Mouse (Mus musculus) midbrain, embryonic 12.5 days (tissue): ENCODE measurements around the gene Tab1. TPM values are rescaled to one million over a fixed set of nuclear protein-coding genes. Genes with fewer than 3 reads are reported as not detected.

Experiments
- ATAC-seq: fragments of 200-750 bp; cut with Nextera tagmentation; 2 replicates; pipeline ENCODE4 v1.8.0; 2017; ENCODE audit warnings: low read depth, moderate TSS enrichment, moderate library complexity; ENCODE audit not compliant: low FRiP score
- H3K27ac ChIP-seq: fragments of 300-500 bp; sonication (generic); replicated peaks from 2 replicates; pipeline ENCODE4 v1.5.1; 2016; ENCODE audit warnings: mild to moderate bottlenecking
- H3K27me3 ChIP-seq: fragments of 300-500 bp; sonication (generic); 2 replicates; pipeline ENCODE4 v1.6.1; 2016; ENCODE audit warnings: mild to moderate bottlenecking
- H3K36me3 ChIP-seq: fragments of 300-500 bp; sonication (generic); 2 replicates; pipeline ENCODE4 v1.6.1; 2016
- H3K4me1 ChIP-seq: fragments of 300-500 bp; sonication (generic); 2 replicates; pipeline ENCODE4 v1.6.1; 2016
- H3K4me2 ChIP-seq: fragments of 300-500 bp; sonication (generic); replicated peaks from 2 replicates; pipeline ENCODE4 v1.6.1; 2016; ENCODE audit warnings: mild to moderate bottlenecking, moderate library complexity
- H3K4me3 ChIP-seq: fragments of 300-500 bp; sonication (generic); 2 replicates; pipeline ENCODE4 v1.5.1; 2016; ENCODE audit warnings: mild to moderate bottlenecking
- H3K9ac ChIP-seq: fragments of 300-500 bp; sonication (generic); replicated peaks from 2 replicates; pipeline ENCODE4 v1.6.1; 2016; ENCODE audit warnings: mild to moderate bottlenecking, moderate library complexity
- H3K9me3 ChIP-seq: fragments of 300-500 bp; sonication (generic); 2 replicates; pipeline ENCODE4 v1.6.1; 2016; ENCODE audit warnings: mild to moderate bottlenecking
- WGBS: fragments of 180-500 bp; shearing (Covaris S2); methylation state at CpG from one replicate; pipeline ENCODE4 v1.1.7; 2016; 5-methylcytosine and 5-hydroxymethylcytosine counted together
- polyA plus RNA-seq: library from polyadenylated mRNA; unstranded; fragments of >200 nt; fragmentation: Nextera tagmentation; extraction: Ambion mirVana; gene quantifications from 2 replicates; pipeline ENCODE4 v1.2.1, GENCODE M21; 2016

The Tab1 gene
- polyA plus RNA-seq, 1 experiment from 2014 or later, result 41.9 TPM

GRCm38 (mm10) chr15:80171791-80172190 is 38.9 kb downstream of the Tab1 start:
- no peak overlapping the region for H3K27ac ChIP-seq
- no peak overlapping the region for H3K4me2 ChIP-seq
- WGBS, result 25% methylated on average over 6 of the region's 6 CpGs
- peaks cover 19% of the 10 kb centered on the region; the same call in 1 of the 2 replicates for H3K27me3 ChIP-seq
- no peak overlapping the region for H3K4me3 ChIP-seq
- no peak overlapping the region for H3K9ac ChIP-seq
- ATAC-seq, result no peak
- peaks cover 29% of the 10 kb centered on the region for H3K4me1 ChIP-seq
- no peaks in the 10 kb centered on the region for H3K36me3 ChIP-seq
- H3K9me3 ChIP-seq, result no peaks in the 10 kb centered on the region

- H3K4me1 ChIP-seq, result peaks cover 31% of the 10 kb centered on the region
- no peaks in the 10 kb centered on the region for H3K9me3 ChIP-seq
- H3K4me3 ChIP-seq, result peak within 1 kb of the TSS; percentile 98
- H3K36me3 ChIP-seq, result no peaks in the 10 kb centered on the region
- WGBS, result 3% methylated on average over 38 of the region's 85 CpGs
- peak within 1 kb of the TSS; percentile 83 for H3K4me2 ChIP-seq
- H3K27me3 ChIP-seq, result peaks cover 19% of the 10 kb centered on the region; the same call in 1 of the 2 replicates
- H3K27ac ChIP-seq, result peak within 1 kb of the TSS; percentile 94
- peak within 1 kb of the TSS; percentile 99 for H3K9ac ChIP-seq
- ATAC-seq, result peak; percentile 77
Measured at GRCm38 (mm10) chr15:80173001-80173771, 40.3 kb downstream of the Tab1 start, which contains the start of gene Mgat3. Mgat3 (plus strand) TSS chr15:80173721.

GRCm38 (mm10) chr15:80173781-80174597 is 41.1 kb downstream of the Tab1 start:
- H3K9me3 ChIP-seq, result no peaks in the 10 kb centered on the region
- peaks cover 31% of the 10 kb centered on the region for H3K4me1 ChIP-seq
- no peaks in the 10 kb centered on the region for H3K36me3 ChIP-seq
- peak; percentile 83 for ATAC-seq
- H3K9ac ChIP-seq, result peak overlapping the region; percentile 99
- under 1% methylated on average over 51 of the region's 60 CpGs for WGBS
- H3K27me3 ChIP-seq, result peaks cover 19% of the 10 kb centered on the region; the same call in 1 of the 2 replicates
- peak overlapping the region; percentile 98 for H3K4me3 ChIP-seq
- peak overlapping the region; percentile 83 for H3K4me2 ChIP-seq
- peak overlapping the region; percentile 94 for H3K27ac ChIP-seq

- peaks cover 31% of the 10 kb centered on the region for H3K4me1 ChIP-seq
- peak overlapping the region; percentile 94; the same call in 1 of the 2 replicates for H3K27ac ChIP-seq
- WGBS, result 2% methylated on average over 5 of the region's 5 CpGs
Measured at GRCm38 (mm10) chr15:80174598-80174875, 41.6 kb downstream of the Tab1 start.

GRCm38 (mm10) chr15:80175316-80175715 is 42.4 kb downstream of the Tab1 start:
- Histone ChIP-seq H3K36me3 (no peaks in the 10 kb centered on the region), H3K9me3 (no peaks in the 10 kb centered on the region), H3K9ac (peak overlapping the region; percentile 99), H3K4me1 (peaks cover 36% of the 10 kb centered on the region), H3K27me3 (peaks cover 18% of the 10 kb centered on the region; the same call in 1 of the 2 replicates), H3K4me3 (peak overlapping the region; percentile 98), H3K27ac (no peak overlapping the region), H3K4me2 (peak overlapping the region; percentile 83)
- ATAC-seq, result no peak
- 81% methylated on average over 9 of the region's 9 CpGs for WGBS

More at GRCm38 (mm10) chr15:80174598-80174875, 41.6 kb downstream of the Tab1 start:
- ATAC-seq, result no peak
- Histone ChIP-seq H3K9me3 (no peaks in the 10 kb centered on the region), H3K9ac (peak overlapping the region; percentile 99), H3K27me3 (peaks cover 19% of the 10 kb centered on the region; the same call in 1 of the 2 replicates), H3K4me2 (peak overlapping the region; percentile 83), H3K36me3 (no peaks in the 10 kb centered on the region), H3K4me3 (peak overlapping the region; percentile 98)

GRCm38 (mm10) chr15:80175756-80176155 is 42.8 kb downstream of the Tab1 start:
- Histone ChIP-seq H3K9ac (no peak overlapping the region), H3K4me2 (peak overlapping the region; percentile 83), H3K36me3 (no peaks in the 10 kb centered on the region), H3K4me1 (peaks cover 36% of the 10 kb centered on the region), H3K9me3 (no peaks in the 10 kb centered on the region), H3K27me3 (peaks cover 13% of the 10 kb centered on the region; the same call in 1 of the 2 replicates), H3K27ac (no peak overlapping the region), H3K4me3 (no peak overlapping the region)
- WGBS, result 89% methylated on average over 5 of the region's 6 CpGs
- ATAC-seq, result no peak

- Histone ChIP-seq H3K4me1 (peaks cover 10% of the 10 kb centered on the region; the same call in 1 of the 2 replicates), H3K4me3 (no peak overlapping the region), H3K4me2 (no peak overlapping the region), H3K9me3 (no peaks in the 10 kb centered on the region), H3K27ac (no peak overlapping the region), H3K9ac (no peak overlapping the region), H3K36me3 (peaks cover 11% of the 10 kb centered on the region; the same call in 1 of the 2 replicates), H3K27me3 (no peaks in the 10 kb centered on the region)
- ATAC-seq, result no peak
- 94% methylated on average over 7 of the region's 7 CpGs for WGBS
Measured at GRCm38 (mm10) chr15:80181561-80181960, 48.6 kb downstream of the Tab1 start.

- no peak overlapping the region for H3K4me2 ChIP-seq
- 92% methylated on average over 4 of the region's 4 CpGs for WGBS
- no peak overlapping the region for H3K4me3 ChIP-seq
- no peaks in the 10 kb centered on the region for H3K9me3 ChIP-seq
- 0 out of 2 replicates have a peak, but pooled peaks cover 5% of the 10 kb centered on the region for H3K4me1 ChIP-seq
- no peak overlapping the region for H3K27ac ChIP-seq
- no peak for ATAC-seq
- no peak overlapping the region for H3K9ac ChIP-seq
- peaks cover 11% of the 10 kb centered on the region; the same call in 1 of the 2 replicates for H3K36me3 ChIP-seq
- no peaks in the 10 kb centered on the region for H3K27me3 ChIP-seq
Measured at GRCm38 (mm10) chr15:80182072-80182700, 49.3 kb downstream of the Tab1 start.

- Histone ChIP-seq H3K36me3 (no peaks in the 10 kb centered on the region), H3K4me2 (no peak overlapping the region), H3K9ac (no peak overlapping the region), H3K9me3 (no peaks in the 10 kb centered on the region), H3K27ac (no peak overlapping the region), H3K4me3 (no peak overlapping the region), H3K4me1 (peaks cover 8% of the 10 kb centered on the region; the same call in 1 of the 2 replicates), H3K27me3 (no peaks in the 10 kb centered on the region)
- ATAC-seq, result no peak
- 90% methylated on average over 5 of the region's 5 CpGs for WGBS
Measured at GRCm38 (mm10) chr15:80188927-80189326, 56.0 kb downstream of the Tab1 start.

GRCm38 (mm10) chr15:80190075-80190474 is 57.1 kb downstream of the Tab1 start:
- peaks cover 8% of the 10 kb centered on the region; the same call in 1 of the 2 replicates for H3K4me1 ChIP-seq
- H3K4me3 ChIP-seq, result no peak overlapping the region
- no peak for ATAC-seq
- no peaks in the 10 kb centered on the region for H3K27me3 ChIP-seq
- no peak overlapping the region for H3K4me2 ChIP-seq
- H3K36me3 ChIP-seq, result no peaks in the 10 kb centered on the region
- no peak overlapping the region; the same call in 1 of the 2 replicates for H3K9ac ChIP-seq
- 77% methylated on average over 4 of the region's 4 CpGs for WGBS
- H3K9me3 ChIP-seq, result no peaks in the 10 kb centered on the region
- H3K27ac ChIP-seq, result no peak overlapping the region

- ATAC-seq, result no peak
- 84% methylated on average over 8 of the region's 8 CpGs for WGBS
- H3K4me2 ChIP-seq, result no peak overlapping the region
Measured at GRCm38 (mm10) chr15:80191585-80192245, 58.8 kb downstream of the Tab1 start.

More at GRCm38 (mm10) chr15:80191585-80192245, 58.8 kb downstream of the Tab1 start:
- no peaks in the 10 kb centered on the region for H3K9me3 ChIP-seq
- H3K27ac ChIP-seq, result no peak overlapping the region
- H3K4me3 ChIP-seq, result no peak overlapping the region
- H3K27me3 ChIP-seq, result no peaks in the 10 kb centered on the region
- H3K9ac ChIP-seq, result no peak overlapping the region
- peaks cover 8% of the 10 kb centered on the region; the same call in 1 of the 2 replicates for H3K4me1 ChIP-seq
- H3K36me3 ChIP-seq, result no peaks in the 10 kb centered on the region
